Mouse (Mus musculus) liver, embryonic 16.5 days (tissue): Measurements from ENCODE around the gene Adgrl2. TPM values are rescaled to one million over a fixed set of nuclear protein-coding genes. Genes with fewer than 3 reads are reported as not detected.
A peak's percentile ranks its signal among the peaks of the same experiment; 100 is the strongest.

ENCODE experiments used
- ATAC-seq: fragments of 200-750 bp; cut with Nextera tagmentation; 2 replicates; pipeline ENCODE4 v1.8.0; 2017; ENCODE audit warnings: low read depth, mild to moderate bottlenecking, moderate number of reproducible peaks, moderate library complexity
- H3K27ac ChIP-seq: fragments of 300-500 bp; sonication (generic); 2 replicates; pipeline ENCODE4 v1.5.1; 2014; ENCODE audit warnings: mild to moderate bottlenecking, low read length
- H3K27me3 ChIP-seq: fragments of 300-500 bp; sonication (generic); 2 replicates; pipeline ENCODE4 v1.6.1; 2014; ENCODE audit warnings: low read depth, low read length, mixed read lengths; ENCODE audit not compliant: control insufficient read depth, insufficient read depth
- H3K36me3 ChIP-seq: fragments of 300-500 bp; sonication (generic); 2 replicates; pipeline ENCODE4 v1.6.1; 2014; ENCODE audit warnings: mild to moderate bottlenecking; ENCODE audit not compliant: control insufficient read depth, insufficient read depth
- H3K4me1 ChIP-seq: fragments of 300-500 bp; sonication (generic); 2 replicates; pipeline ENCODE4 v1.6.1; 2014; ENCODE audit warnings: low read depth, low read length, mixed read lengths; ENCODE audit not compliant: control insufficient read depth
- H3K4me2 ChIP-seq: fragments of 300-500 bp; sonication (generic); 2 replicates; pipeline ENCODE4 v1.6.1; 2014; ENCODE audit warnings: low read depth, low read length, mixed read lengths
- H3K4me3 ChIP-seq: fragments of 300-500 bp; sonication (generic); 2 replicates; pipeline ENCODE4 v1.5.1; 2014; ENCODE audit warnings: low read depth, mild to moderate bottlenecking, low read length
- H3K9ac ChIP-seq: fragments of 300-500 bp; sonication (generic); 2 replicates; pipeline ENCODE4 v1.6.1; 2014; ENCODE audit warnings: low read depth, low read length
- H3K9me3 ChIP-seq: fragments of 300-500 bp; sonication (generic); replicated peaks from 2 replicates; pipeline ENCODE4 v1.6.1; 2016; ENCODE audit warnings: low read length; ENCODE audit not compliant: control insufficient read depth
- WGBS: fragments of 180-500 bp; shearing (Covaris S2); extraction: QIAGEN DNeasy Blood & Tissue Kit; methylation state at CpG from one replicate; pipeline ENCODE4 v1.1.7; 2014; ENCODE audit not compliant: insufficient replicate concordance; 5-methylcytosine and 5-hydroxymethylcytosine counted together
- polyA plus RNA-seq: library from polyadenylated mRNA; unstranded; fragments of >200 nt; fragmentation: Nextera tagmentation; extraction: Ambion mirVana; gene quantifications from 2 replicates; pipeline ENCODE4 v1.2.1, GENCODE M21; 2015

The Adgrl2 gene
- polyA plus RNA-seq, 1 experiment from 2014 or later, result 4.2 TPM

DNA sequence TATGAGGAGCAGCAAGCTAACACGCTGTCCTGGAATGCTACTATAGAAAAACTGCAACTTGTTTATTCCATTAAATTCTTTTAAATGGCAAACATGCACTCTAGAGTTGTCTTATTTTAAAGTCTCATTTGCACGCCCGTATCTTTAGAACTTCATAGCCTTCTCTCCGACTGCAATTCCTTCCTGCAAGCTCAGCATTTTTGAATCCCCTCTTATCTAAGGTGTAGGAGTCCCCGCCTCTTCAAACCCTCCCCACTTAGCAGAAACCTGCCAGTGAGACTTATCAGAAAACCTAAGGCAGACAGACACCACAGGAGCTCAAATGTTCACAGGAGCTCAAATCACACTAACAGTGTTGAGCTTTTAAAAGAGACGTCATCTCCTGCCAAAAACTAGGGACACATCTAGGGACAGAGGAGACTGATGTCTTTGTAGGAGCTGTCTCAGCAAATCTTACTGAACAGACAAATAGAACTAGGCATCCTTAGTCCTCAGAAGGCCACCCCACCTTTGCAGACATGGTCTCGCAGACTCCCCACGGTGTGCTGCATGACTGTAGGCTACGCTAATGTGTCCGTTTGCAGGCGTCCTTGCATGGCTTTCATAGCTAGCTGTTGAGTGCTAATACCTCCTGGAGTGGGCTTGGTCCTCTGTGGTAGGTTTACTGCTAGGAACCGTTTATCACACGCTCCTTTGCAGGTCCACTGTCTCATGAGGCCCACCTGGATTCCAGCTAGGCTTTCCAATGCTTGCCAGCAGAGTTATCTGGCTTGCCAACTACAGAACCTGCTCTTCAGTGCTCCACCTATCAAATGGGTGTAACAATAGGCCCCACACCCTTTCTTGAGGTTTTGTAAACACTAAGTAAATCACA is 84.2 kb downstream of the Adgrl2 start:
- 60% methylated on average over 13 of the region's 13 CpGs for WGBS
- H3K4me3 ChIP-seq, result no peak overlapping the region
- H3K9ac ChIP-seq, result no peak overlapping the region
- H3K4me2 ChIP-seq, result no peak overlapping the region
- H3K27me3 ChIP-seq, result no peaks in the 10 kb centered on the region
- H3K27ac ChIP-seq, result no peak overlapping the region
- H3K9me3 ChIP-seq, result no peaks in the 10 kb centered on the region
- ATAC-seq, result no peak
- no peaks in the 10 kb centered on the region for H3K36me3 ChIP-seq
- H3K4me1 ChIP-seq, result no peaks in the 10 kb centered on the region

DNA sequence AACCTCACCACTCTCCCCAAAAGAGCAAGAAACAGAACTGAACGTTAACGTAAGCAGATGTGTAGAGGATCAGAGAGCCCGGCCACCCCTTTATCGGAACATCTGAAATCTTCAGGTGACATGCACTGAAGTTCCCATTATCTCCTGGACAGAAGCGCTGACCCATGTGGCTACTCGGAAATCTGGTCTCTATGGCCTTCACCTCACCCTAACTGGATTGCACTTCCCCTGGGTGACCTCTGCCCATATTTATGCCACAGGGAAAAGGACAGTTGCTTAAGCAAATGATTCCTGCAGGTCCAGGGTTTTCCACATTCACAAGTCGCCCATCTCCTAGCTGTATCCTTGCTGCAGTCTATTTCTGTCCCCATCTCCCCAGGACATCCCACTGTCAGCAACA is 84.9 kb downstream of the Adgrl2 start:
- no peak overlapping the region for H3K9ac ChIP-seq
- no peak overlapping the region for H3K4me2 ChIP-seq
- H3K36me3 ChIP-seq, result no peaks in the 10 kb centered on the region
- H3K9me3 ChIP-seq, result no peaks in the 10 kb centered on the region
- no peak overlapping the region for H3K27ac ChIP-seq
- H3K4me1 ChIP-seq, result no peaks in the 10 kb centered on the region
- no peak overlapping the region for H3K4me3 ChIP-seq
- WGBS, result 66% methylated on average over 7 of the region's 7 CpGs
- no peaks in the 10 kb centered on the region for H3K27me3 ChIP-seq
- no peak for ATAC-seq

DNA sequence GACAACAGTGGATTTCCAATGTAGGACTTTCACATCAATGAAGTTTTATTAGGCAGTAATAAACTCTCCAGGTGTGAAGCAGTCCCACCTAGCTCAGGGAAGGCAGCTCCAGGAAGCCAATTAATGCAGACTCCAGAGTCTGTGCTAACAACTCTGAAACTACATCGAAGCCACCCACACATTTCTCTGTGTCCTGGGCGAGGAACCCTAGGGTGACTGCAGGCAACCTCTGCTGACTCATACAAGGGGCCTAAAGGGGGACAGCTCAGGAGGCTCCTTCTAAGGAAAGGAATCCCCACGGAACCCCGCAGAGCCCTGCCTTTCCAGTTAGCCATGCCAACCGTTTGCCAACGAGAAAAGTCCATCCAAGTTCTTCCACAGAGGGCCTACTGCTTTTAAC is 90.5 kb downstream of the Adgrl2 start:
- ATAC-seq, result no peak
- H3K9ac ChIP-seq, result no peak overlapping the region
- no peak overlapping the region for H3K4me2 ChIP-seq
- H3K9me3 ChIP-seq, result no peaks in the 10 kb centered on the region
- no peak overlapping the region for H3K27ac ChIP-seq
- no peaks in the 10 kb centered on the region for H3K4me1 ChIP-seq
- no peak overlapping the region for H3K4me3 ChIP-seq
- H3K27me3 ChIP-seq, result no peaks in the 10 kb centered on the region
- 56% methylated on average over 6 of the region's 6 CpGs for WGBS
- no peaks in the 10 kb centered on the region for H3K36me3 ChIP-seq

DNA sequence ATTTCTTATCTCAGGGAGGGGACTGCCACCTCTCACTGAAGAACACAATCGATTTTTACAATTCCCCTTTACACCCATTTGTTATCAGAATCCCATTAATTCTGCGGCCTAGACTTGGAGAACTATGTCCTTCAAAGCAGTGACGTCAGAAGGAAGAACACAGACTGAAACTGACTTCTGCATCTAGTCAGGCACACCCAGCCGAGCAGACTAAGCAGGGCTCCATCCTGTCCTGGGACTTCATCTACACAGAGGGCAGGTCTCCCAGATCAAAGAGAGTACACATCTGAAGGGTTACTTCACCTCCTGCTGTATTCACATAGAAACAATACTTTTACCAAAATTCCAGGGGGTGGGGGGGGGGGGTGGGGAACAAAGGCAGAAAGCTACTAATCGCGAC is 90.9 kb downstream of the Adgrl2 start:
- Histone ChIP-seq H3K9ac (no peak overlapping the region), H3K27ac (no peak overlapping the region), H3K4me1 (no peaks in the 10 kb centered on the region), H3K27me3 (no peaks in the 10 kb centered on the region), H3K9me3 (no peaks in the 10 kb centered on the region), H3K36me3 (no peaks in the 10 kb centered on the region), H3K4me2 (no peak overlapping the region), H3K4me3 (no peak overlapping the region)
- WGBS, result 42% methylated on average over 6 of the region's 6 CpGs
- no peak for ATAC-seq

GRCm38 (mm10) chr3:148898535-148899250 is 91.7 kb downstream of the Adgrl2 start:
- H3K9me3 ChIP-seq, result no peaks in the 10 kb centered on the region
- no peak overlapping the region for H3K4me3 ChIP-seq
- 61% methylated on average over 8 of the region's 8 CpGs for WGBS
- no peak overlapping the region for H3K4me2 ChIP-seq
- 0 out of 2 replicates have a peak, but pooled peaks have one; percentile 3 for ATAC-seq
- no peaks in the 10 kb centered on the region for H3K27me3 ChIP-seq
- H3K9ac ChIP-seq, result no peak overlapping the region
- no peaks in the 10 kb centered on the region for H3K36me3 ChIP-seq
- no peaks in the 10 kb centered on the region; the same call in 1 of the 2 replicates for H3K4me1 ChIP-seq
- H3K27ac ChIP-seq, result no peak overlapping the region

GRCm38 (mm10) chr3:148896281-148896680 is 94.1 kb downstream of the Adgrl2 start:
- no peaks in the 10 kb centered on the region for H3K36me3 ChIP-seq
- H3K4me3 ChIP-seq, result no peak overlapping the region
- H3K27me3 ChIP-seq, result no peaks in the 10 kb centered on the region
- H3K4me1 ChIP-seq, result no peaks in the 10 kb centered on the region; the same call in 1 of the 2 replicates
- no peak overlapping the region for H3K4me2 ChIP-seq
- no peak for ATAC-seq
- 71% methylated on average over 10 of the region's 10 CpGs for WGBS
- no peak overlapping the region for H3K9ac ChIP-seq
- no peak overlapping the region for H3K27ac ChIP-seq
- no peaks in the 10 kb centered on the region for H3K9me3 ChIP-seq

DNA sequence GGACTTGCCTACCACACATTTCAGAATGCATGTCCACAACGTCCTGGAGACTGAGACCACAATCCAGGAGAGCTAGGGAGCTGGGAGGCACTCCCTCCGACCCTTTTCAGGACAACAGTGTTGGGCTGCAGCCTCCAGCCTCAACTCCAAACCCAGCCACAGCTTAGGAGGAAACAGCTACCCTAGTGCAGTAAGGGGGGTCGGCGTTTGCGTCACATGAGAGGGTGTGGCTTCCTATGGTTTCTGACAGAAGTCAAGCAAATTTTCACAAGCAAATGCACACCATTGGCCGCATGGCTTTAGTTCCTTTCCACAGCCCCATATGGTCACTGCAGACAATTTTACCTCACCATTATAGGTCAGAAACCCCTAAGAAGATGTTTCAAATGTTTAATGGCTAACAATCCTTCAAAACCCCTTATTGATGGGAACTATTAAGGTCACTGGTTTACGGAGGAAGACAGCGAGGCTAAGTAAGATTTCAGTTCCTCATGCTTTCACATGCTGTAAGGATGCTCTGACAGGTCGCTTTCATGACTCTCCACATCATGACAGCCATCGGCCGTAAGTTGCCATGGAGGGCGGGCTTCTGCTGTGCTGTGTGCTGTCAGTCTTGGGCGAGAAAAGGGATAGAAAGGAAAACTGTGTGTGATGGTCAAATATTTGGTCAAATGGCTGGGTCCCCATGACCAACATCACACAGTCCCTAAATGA is 94.8 kb downstream of the Adgrl2 start:
- H3K36me3 ChIP-seq, result no peaks in the 10 kb centered on the region
- no peak for ATAC-seq

DNA sequence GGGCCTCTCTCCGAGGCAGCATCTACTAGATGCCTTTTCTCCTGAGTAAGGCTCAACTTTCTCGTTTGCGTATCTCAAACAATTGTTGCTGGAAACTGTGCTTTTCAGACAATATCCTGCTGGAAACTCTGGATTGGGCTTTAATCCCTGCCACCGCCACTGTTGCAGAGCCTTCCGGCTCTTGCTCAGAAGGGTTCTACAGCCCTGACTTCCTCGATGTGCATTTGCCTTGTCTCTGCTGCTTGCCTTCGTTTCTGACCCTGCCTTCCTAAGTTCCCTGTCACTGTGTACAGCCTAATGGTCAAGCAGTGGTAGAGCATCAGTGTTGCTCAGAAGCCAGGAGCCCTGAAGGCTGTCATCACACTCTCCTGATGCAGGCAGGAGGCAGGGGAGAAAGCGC is 95.5 kb downstream of the Adgrl2 start:
- no peaks in the 10 kb centered on the region for H3K9me3 ChIP-seq
- H3K4me2 ChIP-seq, result no peak overlapping the region
- no peak for ATAC-seq
- H3K27me3 ChIP-seq, result no peaks in the 10 kb centered on the region
- no peak overlapping the region for H3K4me3 ChIP-seq
- H3K36me3 ChIP-seq, result no peaks in the 10 kb centered on the region
- no peaks in the 10 kb centered on the region; the same call in 1 of the 2 replicates for H3K4me1 ChIP-seq
- WGBS, result 64% methylated on average over 8 of the region's 8 CpGs
- no peak overlapping the region for H3K27ac ChIP-seq
- no peak overlapping the region for H3K9ac ChIP-seq

More for the DNA sequence above, 94.8 kb downstream of the Adgrl2 start:
- H3K9ac ChIP-seq, result no peak overlapping the region
- no peak overlapping the region for H3K4me3 ChIP-seq
- 40% methylated on average over 13 of the region's 13 CpGs for WGBS
- no peak overlapping the region for H3K27ac ChIP-seq
- H3K4me1 ChIP-seq, result no peaks in the 10 kb centered on the region; the same call in 1 of the 2 replicates
- no peak overlapping the region for H3K4me2 ChIP-seq
- no peaks in the 10 kb centered on the region for H3K9me3 ChIP-seq
- H3K27me3 ChIP-seq, result no peaks in the 10 kb centered on the region
